Mouse (Mus musculus) neural tube, embryonic 13.5 days (tissue): Measurements from ENCODE around the gene Dennd1a. TPM values are rescaled to one million over a fixed set of nuclear protein-coding genes. Genes with fewer than 3 reads are reported as not detected.
A peak's percentile ranks its signal among the peaks of the same experiment; 100 is the strongest.

Source experiments
- ATAC-seq: fragments of 200-750 bp; cut with Nextera tagmentation; 2 replicates; pipeline ENCODE4 v1.8.0; 2017; ENCODE audit warnings: low read depth, mild to moderate bottlenecking, moderate TSS enrichment, moderate library complexity
- H3K27ac ChIP-seq: fragments of 300-500 bp; sonication (generic); replicated peaks from 2 replicates; pipeline ENCODE4 v1.5.1; 2015; ENCODE audit warnings: moderate library complexity, mild to moderate bottlenecking, inconsistent platforms
- H3K27me3 ChIP-seq: fragments of 300-500 bp; sonication (generic); 2 replicates; pipeline ENCODE4 v1.6.1; 2015; ENCODE audit warnings: mild to moderate bottlenecking, inconsistent platforms
- H3K36me3 ChIP-seq: fragments of 300-500 bp; sonication (generic); 2 replicates; pipeline ENCODE4 v1.6.1; 2015; ENCODE audit warnings: mild to moderate bottlenecking, inconsistent platforms
- H3K4me1 ChIP-seq: fragments of 300-500 bp; sonication (generic); replicated peaks from 2 replicates; pipeline ENCODE4 v1.6.1; 2015; ENCODE audit warnings: inconsistent platforms
- H3K4me2 ChIP-seq: fragments of 300-500 bp; sonication (generic); 2 replicates; pipeline ENCODE4 v1.6.1; 2015; ENCODE audit warnings: inconsistent platforms, mild to moderate bottlenecking, moderate library complexity
- H3K4me3 ChIP-seq: fragments of 300-500 bp; sonication (generic); 2 replicates; pipeline ENCODE4 v1.5.1; 2015; ENCODE audit warnings: mild to moderate bottlenecking, inconsistent platforms
- H3K9ac ChIP-seq: fragments of 300-500 bp; sonication (generic); 2 replicates; pipeline ENCODE4 v1.6.1; 2015; ENCODE audit warnings: moderate library complexity, mild to moderate bottlenecking, inconsistent platforms
- H3K9me3 ChIP-seq: fragments of 300-500 bp; sonication (generic); 2 replicates; pipeline ENCODE4 v1.6.1; 2016; ENCODE audit warnings: inconsistent platforms
- WGBS: fragments of 180-500 bp; shearing (Covaris S2); methylation state at CpG from one replicate; pipeline ENCODE4 v1.1.7; 2015; 5-methylcytosine and 5-hydroxymethylcytosine counted together
- polyA plus RNA-seq: library from polyadenylated mRNA; unstranded; fragments of >200 nt; fragmentation: Nextera tagmentation; extraction: Ambion mirVana; gene quantifications from 2 replicates; pipeline ENCODE4 v1.2.1, GENCODE M21; 2015

Gene Dennd1a
- polyA plus RNA-seq, 1 experiment from 2014 or later: 14.6 TPM

- H3K27me3 ChIP-seq: peaks cover 4% of the 10 kb centered on the region; the same call in 1 of the 2 replicates
- H3K9me3 ChIP-seq: no peaks in the 10 kb centered on the region
- H3K4me1 ChIP-seq: peaks cover 5% of the 10 kb centered on the region
- H3K27ac ChIP-seq: no peak overlapping the region
- 97% methylated on average over 1 of the region's 1 CpGs for WGBS
- H3K9ac ChIP-seq: no peak overlapping the region
- no peaks in the 10 kb centered on the region for H3K36me3 ChIP-seq
- no peak for ATAC-seq
- H3K4me3 ChIP-seq: no peak overlapping the region
- no peak overlapping the region for H3K4me2 ChIP-seq
Measured at GRCm38 (mm10) chr2:38131538-38131937, 155.7 kb downstream of the Dennd1a start.

DNA sequence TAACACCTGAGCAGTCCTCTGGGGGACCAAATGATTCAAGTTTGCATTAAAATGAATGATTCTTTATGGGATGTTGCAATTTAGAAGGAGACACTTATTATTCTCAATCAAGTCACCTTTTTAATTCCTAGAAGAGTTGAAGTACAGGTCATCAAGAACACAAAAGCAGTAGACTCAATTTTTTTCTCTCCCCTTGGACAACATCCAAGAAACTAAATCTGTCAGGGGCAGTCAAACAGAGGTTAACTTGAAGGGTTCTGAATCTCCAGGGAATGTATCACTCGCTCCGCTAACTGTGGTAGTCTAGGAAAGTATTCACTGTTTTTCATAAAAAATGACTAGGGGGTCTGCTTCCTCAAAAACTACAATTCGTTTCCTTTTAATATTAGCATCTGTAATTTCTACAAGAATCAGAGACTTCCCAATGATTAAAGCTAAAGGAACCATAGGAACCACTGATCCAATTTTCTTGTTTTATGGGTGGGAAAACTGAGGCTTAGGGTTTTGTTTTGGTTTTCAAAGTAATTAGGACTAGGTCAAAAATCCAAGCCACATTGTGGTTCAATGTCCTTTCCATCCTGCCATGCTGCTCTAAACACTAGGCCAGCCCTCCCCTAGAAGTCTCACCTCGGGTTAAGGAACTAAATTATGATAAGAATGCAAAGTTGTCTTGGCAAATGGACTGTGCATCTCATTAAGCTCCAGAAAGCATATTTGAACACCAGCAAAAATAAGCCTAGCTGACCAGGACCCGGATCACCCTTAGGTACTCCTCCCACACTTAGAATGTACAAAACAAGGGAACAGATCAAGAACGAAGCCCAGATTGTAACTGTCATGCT is 157.0 kb downstream of the Dennd1a start:
- Histone ChIP-seq H3K27ac (no peak overlapping the region), H3K9ac (no peak overlapping the region), H3K4me3 (no peak overlapping the region), H3K4me2 (no peak overlapping the region), H3K4me1 (no peaks in the 10 kb centered on the region; the same call in 1 of the 2 replicates), H3K9me3 (no peaks in the 10 kb centered on the region), H3K36me3 (no peaks in the 10 kb centered on the region), H3K27me3 (peaks cover 4% of the 10 kb centered on the region; the same call in 1 of the 2 replicates)
- 66% methylated on average over 6 of the region's 6 CpGs for WGBS
- no peak for ATAC-seq

- Histone ChIP-seq H3K9me3 (no peaks in the 10 kb centered on the region), H3K9ac (no peak overlapping the region), H3K4me2 (no peak overlapping the region), H3K36me3 (0 out of 2 replicates have a peak, but pooled peaks cover 4% of the 10 kb centered on the region), H3K27me3 (no peaks in the 10 kb centered on the region), H3K27ac (no peak overlapping the region), H3K4me3 (no peak overlapping the region), H3K4me1 (no peaks in the 10 kb centered on the region; the same call in 1 of the 2 replicates)
- WGBS: 73% methylated on average over 3 of the region's 3 CpGs
- no peak for ATAC-seq
Measured at GRCm38 (mm10) chr2:38126383-38126732, 160.8 kb downstream of the Dennd1a start.

DNA sequence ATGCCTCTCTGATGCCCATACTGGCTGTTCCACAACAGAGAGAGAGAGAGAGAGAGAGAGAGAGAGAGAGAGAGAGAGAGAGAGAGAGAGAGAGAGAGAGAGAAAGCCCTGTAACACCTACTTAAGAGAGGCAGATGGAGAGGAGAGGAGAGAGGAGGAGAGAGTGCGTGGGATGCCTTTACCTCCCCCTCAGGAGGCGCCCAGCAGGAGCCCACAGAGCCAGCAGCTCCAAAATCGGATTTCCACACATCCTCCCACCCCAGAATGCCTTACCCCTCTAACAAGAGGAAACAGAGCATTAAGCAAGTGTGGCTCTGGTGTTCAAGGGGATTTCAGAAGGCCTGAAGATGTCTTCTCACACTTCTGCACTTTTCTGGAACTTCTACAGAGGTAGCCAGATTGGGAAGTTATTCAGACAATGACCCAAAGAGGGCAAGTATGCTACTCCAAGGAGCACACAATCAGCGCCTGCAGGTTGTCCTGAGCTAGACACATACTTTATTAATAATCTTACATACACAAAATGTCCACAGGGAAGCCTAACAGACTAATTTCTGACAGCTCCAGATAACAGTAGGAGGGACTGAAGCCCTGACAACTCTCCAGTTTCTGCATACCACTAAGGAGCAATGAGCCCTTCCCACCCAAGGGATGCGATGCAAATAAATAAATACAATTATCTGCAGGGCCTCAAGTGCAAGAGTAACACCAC is 161.4 kb downstream of the Dennd1a start:
- 69% methylated on average over 5 of the region's 5 CpGs for WGBS
- H3K27me3 ChIP-seq: no peaks in the 10 kb centered on the region
- no peak for ATAC-seq
- H3K36me3 ChIP-seq: 0 out of 2 replicates have a peak, but pooled peaks cover 4% of the 10 kb centered on the region
- H3K27ac ChIP-seq: no peak overlapping the region
- no peaks in the 10 kb centered on the region for H3K9me3 ChIP-seq
- no peak overlapping the region for H3K4me2 ChIP-seq
- H3K4me3 ChIP-seq: no peak overlapping the region
- no peaks in the 10 kb centered on the region; the same call in 1 of the 2 replicates for H3K4me1 ChIP-seq
- H3K9ac ChIP-seq: no peak overlapping the region

DNA sequence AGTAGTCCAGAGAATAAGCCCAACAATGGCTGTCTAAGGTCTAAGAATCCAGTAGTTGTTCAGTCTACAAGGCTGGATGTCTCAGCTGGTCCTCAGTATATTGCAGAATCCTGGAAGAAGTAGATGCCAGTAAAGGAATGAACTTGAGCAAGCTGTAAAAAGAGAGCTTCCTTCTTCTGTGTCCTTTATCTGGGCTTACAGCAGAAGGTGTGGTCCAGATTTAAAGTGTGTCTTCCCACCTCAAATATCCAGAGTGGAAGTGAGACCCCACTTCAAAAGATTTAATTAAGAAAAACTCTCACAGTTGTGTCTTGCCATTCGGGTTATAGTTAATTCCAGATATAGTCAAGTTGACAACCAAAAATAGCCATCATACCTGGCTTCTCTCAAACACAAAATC is 162.5 kb downstream of the Dennd1a start:
- Histone ChIP-seq H3K4me3 (no peak overlapping the region), H3K27me3 (no peaks in the 10 kb centered on the region), H3K36me3 (0 out of 2 replicates have a peak, but pooled peaks cover 4% of the 10 kb centered on the region), H3K27ac (no peak overlapping the region), H3K9ac (no peak overlapping the region), H3K4me1 (no peaks in the 10 kb centered on the region; the same call in 1 of the 2 replicates), H3K9me3 (no peaks in the 10 kb centered on the region), H3K4me2 (no peak overlapping the region)
- ATAC-seq: no peak
- WGBS: 95% methylated on average over 1 of the region's 1 CpGs

DNA sequence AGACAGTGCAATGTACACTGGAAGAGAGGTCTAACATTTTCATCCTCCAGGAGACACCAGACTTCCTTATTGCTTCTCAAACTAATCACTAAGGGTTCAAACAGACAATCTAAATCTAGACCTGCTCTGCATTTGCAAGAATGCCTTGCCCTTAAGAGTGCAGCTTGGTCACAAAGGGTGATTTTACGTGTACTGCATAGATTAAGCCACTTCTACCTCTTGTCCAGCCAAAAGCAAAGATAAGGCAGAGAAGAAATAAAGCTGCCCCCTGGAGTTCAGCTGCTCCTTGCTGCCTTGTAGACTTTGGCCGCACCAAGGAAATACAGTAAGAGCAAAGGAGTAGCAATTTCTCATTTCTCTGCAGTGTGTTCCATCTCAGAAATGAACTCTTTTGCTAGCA is 172.2 kb downstream of the Dennd1a start:
- no peak overlapping the region for H3K4me3 ChIP-seq
- H3K36me3 ChIP-seq: no peaks in the 10 kb centered on the region
- H3K4me2 ChIP-seq: no peak overlapping the region
- ATAC-seq: no peak
- H3K9ac ChIP-seq: no peak overlapping the region
- no peaks in the 10 kb centered on the region for H3K27me3 ChIP-seq
- H3K27ac ChIP-seq: no peak overlapping the region
- WGBS: 78% methylated on average over 2 of the region's 2 CpGs
- H3K4me1 ChIP-seq: peaks cover 11% of the 10 kb centered on the region
- H3K9me3 ChIP-seq: no peaks in the 10 kb centered on the region

- ATAC-seq: peak; percentile 40
- WGBS: 68% methylated on average over 5 of the region's 5 CpGs
- Histone ChIP-seq H3K4me1 (peaks cover 11% of the 10 kb centered on the region), H3K27me3 (no peaks in the 10 kb centered on the region), H3K9me3 (no peaks in the 10 kb centered on the region), H3K27ac (0 out of 2 replicates have a peak overlapping the region, but pooled peaks have one; percentile 38), H3K36me3 (no peaks in the 10 kb centered on the region), H3K9ac (no peak overlapping the region), H3K4me2 (no peak overlapping the region), H3K4me3 (no peak overlapping the region)
Measured at GRCm38 (mm10) chr2:38111655-38112351, 175.4 kb downstream of the Dennd1a start.

GRCm38 (mm10) chr2:38108586-38108985 is 178.6 kb downstream of the Dennd1a start:
- Histone ChIP-seq H3K27me3 (no peaks in the 10 kb centered on the region), H3K27ac (no peak overlapping the region), H3K9ac (no peak overlapping the region), H3K4me3 (no peak overlapping the region), H3K4me2 (no peak overlapping the region), H3K9me3 (no peaks in the 10 kb centered on the region), H3K36me3 (no peaks in the 10 kb centered on the region), H3K4me1 (peaks cover 11% of the 10 kb centered on the region)
- ATAC-seq: no peak
- 62% methylated on average over 2 of the region's 2 CpGs for WGBS

DNA sequence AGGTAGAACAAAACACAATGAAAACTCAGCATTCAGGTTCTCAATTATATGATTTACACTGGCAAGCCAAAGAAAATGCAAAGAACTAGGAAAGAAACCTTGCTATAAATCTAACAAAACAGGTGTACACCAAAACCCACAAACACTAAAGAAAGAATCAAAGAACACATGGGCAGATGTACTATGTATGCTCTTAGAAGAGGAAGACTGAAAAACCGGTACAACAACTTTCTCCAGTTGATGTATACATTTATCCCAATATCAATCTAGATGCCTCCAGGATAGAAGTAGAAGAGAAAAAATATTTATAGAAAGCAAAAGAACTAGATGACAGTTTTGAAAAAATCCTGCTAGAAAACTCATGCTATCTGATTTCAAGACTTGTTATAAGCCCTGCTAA is 184.5 kb downstream of the Dennd1a start:
- no peak overlapping the region for H3K9ac ChIP-seq
- H3K4me3 ChIP-seq: no peak overlapping the region
- 90% methylated on average over 1 of the region's 1 CpGs for WGBS
- H3K36me3 ChIP-seq: no peaks in the 10 kb centered on the region
- H3K27me3 ChIP-seq: no peaks in the 10 kb centered on the region
- H3K9me3 ChIP-seq: no peaks in the 10 kb centered on the region
- ATAC-seq: no peak
- H3K27ac ChIP-seq: no peak overlapping the region
- H3K4me1 ChIP-seq: peaks cover 23% of the 10 kb centered on the region
- no peak overlapping the region for H3K4me2 ChIP-seq

DNA sequence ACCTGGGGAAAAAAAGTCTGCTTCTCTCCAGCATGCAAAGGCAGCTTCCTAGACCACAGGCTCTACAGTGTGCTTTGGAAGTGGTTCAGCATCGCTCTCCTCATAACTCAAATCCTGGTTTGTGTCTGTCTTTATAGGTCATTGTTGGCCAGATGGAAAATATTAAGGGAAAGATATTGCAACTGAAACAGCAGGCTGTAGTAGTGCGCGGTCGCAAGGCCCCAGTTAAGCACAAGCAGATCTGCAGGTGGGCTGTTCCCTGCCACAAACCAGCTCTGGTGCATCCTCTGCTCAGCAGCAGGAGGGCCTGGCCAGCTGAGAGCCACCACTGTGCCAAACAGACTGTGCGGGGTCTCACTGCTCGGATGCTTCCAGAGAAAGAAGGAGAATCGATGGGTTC is 186.9 kb downstream of the Dennd1a start:
- H3K9me3 ChIP-seq: no peaks in the 10 kb centered on the region
- 0 out of 2 replicates have a peak overlapping the region, but pooled peaks have one; percentile 28 for H3K9ac ChIP-seq
- no peak overlapping the region for H3K27ac ChIP-seq
- no peaks in the 10 kb centered on the region for H3K27me3 ChIP-seq
- H3K4me3 ChIP-seq: no peak overlapping the region
- 19% methylated on average over 7 of the region's 7 CpGs for WGBS
- ATAC-seq: peak; percentile 53; the same call in 1 of the 2 replicates
- H3K36me3 ChIP-seq: no peaks in the 10 kb centered on the region
- H3K4me1 ChIP-seq: peaks cover 46% of the 10 kb centered on the region
- no peak overlapping the region for H3K4me2 ChIP-seq

- Histone ChIP-seq H3K27ac (no peak overlapping the region), H3K9me3 (no peaks in the 10 kb centered on the region), H3K4me3 (no peak overlapping the region), H3K36me3 (no peaks in the 10 kb centered on the region), H3K4me1 (peaks cover 57% of the 10 kb centered on the region), H3K4me2 (no peak overlapping the region), H3K27me3 (no peaks in the 10 kb centered on the region), H3K9ac (no peak overlapping the region)
- ATAC-seq: no peak
- WGBS: 71% methylated on average over 4 of the region's 4 CpGs
Measured at GRCm38 (mm10) chr2:38099120-38099773, 187.9 kb downstream of the Dennd1a start.
